In genomic region chr8:36016321-36017114, GRCm38 (mm10) we compare ENCODE assay signal across 13 mouse cellular contexts.
DNase-seq lines count a peak whose midpoint lies in the region; ATAC-seq and TF ChIP-seq lines count a peak whose summit lies in the region.
"Had no signal": no experiment of that assay in that cellular context is flagged by ENCODE, and none has a peak within 500 bp of the region (broad histone marks: within the 10 kb centered on the region; RNA-seq: fewer than 3 reads in every experiment).

No protein-coding gene starts in this region.

- H3K4me1 ChIP-seq in kidney, adult 2 months (ENCODE audit: control insufficient read depth, insufficient read depth, low read length), result peaks cover 6% of the 10 kb centered on the region; the same call in 1 of the 2 replicates
- H3K4me1 ChIP-seq in kidney, embryonic 16.5 days (ENCODE audit: insufficient read depth, low read length), result peaks cover 7% of the 10 kb centered on the region; the same call in 1 of the 2 replicates
- H3K4me1 ChIP-seq in hindbrain, embryonic 16.5 days (ENCODE audit: control insufficient read depth, insufficient read depth, low read depth, low read length), result peaks cover 15% of the 10 kb centered on the region

- WGBS in kidney, adult 2 months, result 79% methylated on average over 20 of the region's 20 CpGs
- 61% methylated on average over 20 of the region's 20 CpGs for WGBS in kidney, embryonic 16.5 days
- WGBS in hindbrain, embryonic 16.5 days, result 43% methylated on average over 20 of the region's 20 CpGs

- no peak; the same call in 1 of the 2 replicates for ATAC-seq in kidney, embryonic 16.5 days (ENCODE audit: low FRiP score, low TSS enrichment)
- ATAC-seq in hindbrain, embryonic 16.5 days, result peak; percentile 25; the same call in 1 of the 2 replicates
- peak; percentile 45 for ATAC-seq in megakaryocyte progenitor cell, adult 5-6 weeks (replicated peaks; ENCODE audit: poor library complexity)

- no peaks in the 10 kb centered on the region for H3K36me3 ChIP-seq in kidney, adult 2 months (ENCODE audit: control insufficient read depth, insufficient read depth, low read length)
- H3K36me3 ChIP-seq in kidney, embryonic 16.5 days (ENCODE audit: insufficient read depth, low read length), result no peaks in the 10 kb centered on the region
- H3K36me3 ChIP-seq in hindbrain, embryonic 16.5 days (ENCODE audit: control insufficient read depth, insufficient read depth, low read length), result no peaks in the 10 kb centered on the region
- H3K36me3 ChIP-seq: G1E had no signal

- no peak for TF ChIP-seq CTCF in kidney, adult 2 months (conservative IDR thresholded peaks at IDR 0.05; ENCODE audit: insufficient read depth, insufficient read length, low read depth, low read length)

- no peak overlapping the region for H3K4me2 ChIP-seq in kidney, embryonic 16.5 days (replicated peaks; ENCODE audit: low read depth, low read length)
- no peak overlapping the region for H3K4me2 ChIP-seq in hindbrain, embryonic 16.5 days (ENCODE audit: low read length)

- no peak overlapping the region for H3K27ac ChIP-seq in kidney, adult 2 months (ENCODE audit: insufficient read depth, low read depth, low read length)
- H3K27ac ChIP-seq in kidney, embryonic 16.5 days (ENCODE audit: low read length), result no peak overlapping the region
- no peak overlapping the region for H3K27ac ChIP-seq in hindbrain, embryonic 16.5 days (ENCODE audit: low read depth, low read length)
- H3K27ac ChIP-seq: stomach, postnatal 0 days had no signal

- no peak for TF ChIP-seq POLR2A in kidney, adult 2 months (IDR thresholded peaks at IDR 0.05; ENCODE audit: low read depth, low read length)

- DNase-seq in kidney, adult 2 months, result peak; percentile 67
- peak; percentile 82 for DNase-seq in R1 (ENCODE audit: low read depth, low spot score)
- DNase-seq in layer of hippocampus, adult 8-10 months (ENCODE audit: low spot score in 2 of 2), result no peak
- DNase-seq in embryo, embryonic 9.5 days (ENCODE audit: extremely low spot score), result no peak
- no peak for DNase-seq in urinary bladder, adult 2 months (ENCODE audit: low spot score)
- DNase-seq: cerebellum, adult 11 months; gastrocnemius, postnatal 36 days; layer of hippocampus, adult 9-11 months had no signal

- no peak overlapping the region for H3K9ac ChIP-seq in kidney, embryonic 16.5 days (replicated peaks; ENCODE audit: low read length)
- H3K9ac ChIP-seq in hindbrain, embryonic 16.5 days (ENCODE audit: low read depth, low read length), result no peak overlapping the region

- no peak overlapping the region for H3K4me3 ChIP-seq in kidney, adult 2 months (ENCODE audit: insufficient read depth, low read depth, low read length)
- H3K4me3 ChIP-seq in kidney, embryonic 16.5 days (ENCODE audit: low read length), result no peak overlapping the region
- no peak overlapping the region for H3K4me3 ChIP-seq in hindbrain, embryonic 16.5 days (ENCODE audit: low read length)

- H3K27me3 ChIP-seq in kidney, adult 2 months (replicated peaks; ENCODE audit: control insufficient read depth, insufficient read depth, low read length), result no peaks in the 10 kb centered on the region
- no peaks in the 10 kb centered on the region for H3K27me3 ChIP-seq in kidney, embryonic 16.5 days (ENCODE audit: insufficient read depth, low read length)
- H3K27me3 ChIP-seq in hindbrain, embryonic 16.5 days (replicated peaks; ENCODE audit: control insufficient read depth, insufficient read depth, low read length), result no peaks in the 10 kb centered on the region

- H3K9me3 ChIP-seq in kidney, embryonic 16.5 days (ENCODE audit: low read length), result no peaks in the 10 kb centered on the region
- no peaks in the 10 kb centered on the region for H3K9me3 ChIP-seq in hindbrain, embryonic 16.5 days (ENCODE audit: control insufficient read depth, low read length)
- H3K9me3 ChIP-seq: G1E had no signal

Comparison
In these comparisons a context has a peak if more than half of its experiments do, and no peak if none do; other contexts are left out.
1. DNase-seq: peak in kidney, adult 2 months (single experiment) and R1 (single experiment); none in layer of hippocampus, adult 8-10 months (0 of 2), embryo, embryonic 9.5 days (single experiment) and urinary bladder, adult 2 months (single experiment).